Mouse (Mus musculus): ENCODE results near the gene Mdc1.
"Not testable (repeated sequence)": the region's sequence is repeated elsewhere in the genome, so short reads cannot be mapped to it uniquely, and the experiment has no call there.

The Mdc1 gene

DNA sequence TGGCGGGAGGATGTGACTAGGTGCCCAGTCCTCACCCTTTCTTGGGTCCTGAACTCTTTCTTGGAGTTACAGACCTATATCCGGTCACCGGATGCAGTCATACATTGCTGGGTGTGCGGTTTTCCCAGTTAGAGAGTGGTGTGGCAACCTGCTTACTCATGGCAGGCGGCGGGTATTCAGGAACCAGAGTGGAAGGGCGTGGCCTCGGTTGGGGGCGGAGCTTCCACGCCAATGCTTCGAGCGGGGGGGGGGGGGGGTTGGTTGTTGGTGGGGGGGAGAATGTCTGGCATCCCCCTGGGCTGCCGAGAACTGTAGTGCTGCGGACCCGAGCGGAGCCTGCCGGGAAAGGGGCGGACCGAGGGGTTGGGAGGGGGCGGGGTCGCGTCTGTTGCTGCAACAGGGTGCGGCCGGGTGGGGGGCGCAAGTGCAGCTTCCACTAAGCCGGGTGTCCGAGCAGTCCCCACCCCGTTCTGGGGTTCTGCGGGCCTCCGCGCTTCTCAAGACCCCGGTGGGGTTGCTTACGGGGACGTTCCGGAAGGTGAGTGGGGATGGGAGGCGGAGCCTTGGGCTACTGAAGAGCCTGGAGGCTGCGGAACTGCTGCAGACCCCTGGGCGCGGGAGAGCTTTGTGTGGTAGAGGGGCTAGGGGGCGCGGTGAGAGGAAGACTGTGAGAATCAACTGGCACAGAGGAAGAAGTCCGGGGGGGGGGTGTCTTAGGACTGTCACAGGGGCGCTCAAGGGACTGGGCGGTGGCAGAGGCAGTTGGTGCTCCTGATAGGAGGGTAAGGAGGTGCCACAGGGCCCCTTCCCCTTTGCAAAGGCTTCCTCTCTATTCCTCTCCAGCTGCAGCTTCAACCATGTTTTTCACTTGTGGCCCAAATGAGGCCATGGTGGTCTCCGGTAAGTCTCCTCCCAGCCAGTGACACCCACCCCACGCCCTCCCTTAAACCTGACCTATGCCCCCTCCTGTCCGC lies 18.1 kb upstream of the Mdc1 start, which contains the start of gene Flot1:
Gene Flot1, plus strand, starts transcription at position 267 of the 974 bp plus-strand sequence.
- DNase-seq (ENCODE audit: low spot score): no peak

DNA sequence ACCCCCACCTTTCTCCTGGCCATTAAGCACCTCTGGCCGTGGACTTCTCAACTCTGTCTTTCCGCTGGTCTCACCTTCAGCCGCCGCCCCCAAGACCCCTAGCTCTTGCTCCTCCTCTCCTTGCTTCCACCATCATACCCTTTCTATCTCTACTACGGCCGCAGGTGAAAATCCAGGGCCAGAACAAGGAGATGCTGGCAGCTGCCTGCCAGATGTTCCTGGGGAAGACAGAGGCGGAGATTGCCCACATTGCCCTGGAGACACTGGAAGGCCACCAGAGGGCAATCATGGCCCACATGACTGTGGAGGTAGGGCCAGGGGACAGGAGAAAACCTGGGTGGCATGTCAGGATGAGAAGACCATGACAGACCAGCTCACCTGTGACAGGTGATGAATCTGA lies 16.9 kb upstream of the Mdc1 start:
- DNase-seq (ENCODE audit: low spot score): no peak

DNA sequence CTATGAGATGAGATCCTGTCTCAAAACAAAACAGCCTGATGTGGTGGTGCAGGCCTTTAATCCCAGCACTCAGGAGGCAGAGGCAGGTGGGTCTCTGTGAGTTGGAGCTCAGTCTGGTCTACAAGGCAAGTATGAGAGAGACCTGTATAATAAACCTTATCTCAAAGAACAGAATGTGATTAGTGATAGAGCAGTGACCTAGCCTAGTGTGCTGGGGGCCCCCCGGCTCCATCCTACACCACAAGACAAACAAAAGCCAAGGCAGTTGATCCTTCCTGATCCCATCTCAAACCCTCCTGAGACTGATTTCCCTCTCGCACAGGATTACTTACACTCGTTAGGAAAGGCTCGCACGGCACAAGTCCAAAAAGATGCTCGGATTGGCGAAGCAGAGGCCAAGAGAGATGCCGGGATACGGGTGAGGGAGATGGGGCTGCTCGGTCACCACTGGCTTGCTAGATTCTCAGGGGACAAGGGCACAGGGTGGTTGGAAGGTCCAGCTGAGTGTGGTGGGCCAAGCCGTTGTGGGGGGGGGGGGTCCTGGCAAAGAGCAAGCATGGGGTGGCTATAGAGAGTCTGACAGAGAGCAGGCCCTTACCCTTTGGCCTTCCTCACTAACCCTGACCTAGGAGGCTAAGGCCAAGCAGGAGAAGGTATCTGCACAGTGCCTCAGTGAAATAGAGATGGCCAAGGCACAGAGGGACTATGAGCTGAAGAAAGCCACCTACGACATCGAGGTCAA lies 16.0 kb upstream of the Mdc1 start:
- no peak for DNase-seq (ENCODE audit: low spot score)

DNA sequence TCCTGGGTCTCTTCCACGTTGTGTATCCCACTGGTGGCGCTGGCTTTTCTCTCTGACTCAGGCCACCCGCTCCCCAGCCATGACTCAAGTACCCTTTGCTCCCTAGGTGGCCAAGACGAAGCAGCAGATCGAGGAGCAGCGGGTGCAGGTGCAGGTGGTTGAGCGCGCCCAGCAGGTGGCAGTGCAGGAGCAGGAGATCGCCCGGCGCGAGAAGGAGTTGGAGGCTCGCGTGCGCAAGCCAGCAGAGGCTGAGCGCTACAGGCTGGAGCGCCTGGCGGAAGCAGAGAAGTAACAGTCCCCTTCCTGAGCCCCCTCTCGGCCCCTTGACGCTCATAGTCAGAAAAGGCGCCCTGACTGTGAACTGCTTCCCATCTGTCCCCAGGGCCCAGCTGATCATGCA lies 11.6 kb upstream of the Mdc1 start:
- no peak for DNase-seq (ENCODE audit: low spot score)

DNA sequence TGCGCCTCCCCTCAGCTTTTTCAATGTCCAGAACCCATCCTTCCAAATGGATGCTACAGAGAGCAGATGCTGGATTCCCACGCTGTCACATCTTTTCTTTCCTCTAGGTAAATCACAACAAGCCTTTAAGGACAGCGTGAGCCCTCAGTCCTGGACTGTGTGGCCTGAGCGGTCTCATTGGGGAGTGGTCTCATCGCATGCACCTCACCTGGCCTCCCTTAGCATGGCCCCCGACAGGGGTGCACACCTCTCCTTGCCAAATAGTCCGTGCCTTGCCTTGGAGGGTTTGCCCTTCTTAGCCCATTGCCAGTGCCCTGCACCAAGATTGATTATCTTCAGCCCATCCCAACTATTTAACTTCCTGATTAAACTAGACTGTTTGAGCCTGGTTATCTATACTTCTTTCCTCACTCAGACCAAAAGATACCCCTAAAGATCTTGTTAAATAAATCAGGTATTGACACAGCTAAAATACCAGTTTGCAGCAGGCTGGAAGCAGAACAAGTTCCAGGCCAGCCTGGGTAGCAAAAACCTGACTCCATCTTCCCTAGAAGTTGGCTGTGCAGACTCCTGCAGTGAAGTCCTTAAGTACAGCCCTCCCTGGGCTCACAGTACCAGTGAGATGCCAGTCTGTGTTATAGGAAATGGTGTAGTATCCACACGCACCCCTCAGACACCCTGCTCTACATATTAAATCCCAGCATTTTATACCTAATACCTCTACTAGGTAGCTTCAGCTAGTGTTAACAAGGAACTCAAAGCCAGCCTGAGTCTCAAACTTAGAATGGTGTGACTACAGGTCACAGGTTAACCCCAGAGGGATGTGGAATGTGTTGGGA lies 8.7 kb upstream of the Mdc1 start:
- no peak for DNase-seq (ENCODE audit: low spot score)

DNA sequence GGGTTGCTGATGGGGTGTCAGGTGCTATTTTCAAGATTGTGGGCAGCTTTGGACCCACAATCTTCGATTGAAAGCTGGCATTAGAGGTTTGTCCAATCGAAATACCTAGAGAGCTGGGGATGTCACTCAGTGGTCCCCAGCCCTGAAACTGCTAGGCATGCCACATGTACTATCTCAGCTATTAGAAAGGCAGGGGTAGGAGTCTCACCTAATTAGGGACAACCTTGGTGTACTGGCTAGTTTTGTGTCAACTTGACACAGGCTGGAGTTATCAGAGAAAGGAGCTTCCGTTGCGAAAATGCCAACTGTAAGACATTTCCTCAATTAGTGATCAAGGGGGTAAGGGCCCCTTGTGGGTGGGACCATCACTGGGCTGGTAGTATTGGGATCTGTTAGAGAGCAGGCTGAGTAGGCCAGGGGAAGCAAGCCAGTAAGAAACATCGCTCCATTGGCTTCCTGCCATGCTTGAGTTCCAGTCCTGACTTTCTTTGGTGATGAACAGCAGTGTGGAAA lies 8.0 kb upstream of the Mdc1 start:
- DNase-seq (ENCODE audit: low spot score): no peak

DNA sequence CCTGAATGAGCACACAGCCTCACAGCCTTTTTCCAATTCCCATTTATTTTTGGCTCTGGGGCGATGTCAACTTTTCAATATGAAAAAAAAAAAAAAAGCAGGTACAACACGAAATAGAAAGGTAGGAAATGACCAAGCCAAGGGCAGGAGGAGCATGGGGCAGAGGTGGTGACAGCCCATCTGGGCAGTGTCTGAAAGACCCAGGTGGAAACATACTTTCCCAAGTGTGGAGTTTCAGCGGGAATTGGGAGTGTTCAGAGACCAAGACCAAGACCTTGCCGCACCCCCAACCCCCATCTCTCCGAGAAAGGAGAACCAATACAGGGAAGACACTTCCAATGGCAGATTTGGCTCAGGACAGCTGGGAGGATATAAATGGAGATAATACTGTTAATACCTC lies 7.4 kb upstream of the Mdc1 start:
- no peak for DNase-seq (ENCODE audit: low spot score)

DNA sequence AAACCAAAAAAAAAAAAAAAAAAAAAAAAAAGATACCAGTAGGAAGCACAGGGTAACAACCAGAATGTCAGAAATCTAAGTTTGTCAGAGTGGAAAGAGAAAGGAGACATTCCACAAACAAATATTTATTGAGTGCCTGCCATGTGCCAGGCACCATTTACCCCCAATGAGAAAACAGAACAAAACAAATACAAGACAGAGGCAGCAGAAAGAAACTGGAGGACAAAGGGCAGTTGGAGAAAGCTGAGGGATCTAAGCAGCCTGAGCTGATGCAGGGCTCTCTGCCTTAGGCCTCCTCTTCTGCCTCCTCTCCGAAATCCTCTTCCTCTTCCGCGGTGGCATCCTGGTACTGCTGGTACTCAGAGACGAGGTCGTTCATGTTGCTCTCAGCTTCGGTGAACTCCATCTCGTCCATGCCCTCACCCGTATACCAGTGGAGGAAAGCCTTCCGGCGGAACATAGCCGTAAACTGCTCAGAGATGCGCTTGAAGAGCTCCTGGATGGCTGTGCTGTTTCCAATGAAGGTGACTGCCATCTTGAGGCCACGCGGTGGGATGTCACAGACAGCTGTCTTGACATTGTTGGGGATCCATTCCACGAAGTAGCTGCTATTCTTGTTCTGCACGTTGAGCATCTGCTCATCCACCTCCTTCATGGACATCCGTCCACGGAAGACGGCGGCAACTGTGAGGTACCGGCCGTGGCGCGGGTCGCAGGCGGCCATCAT lies 6.5 kb upstream of the Mdc1 start:
- DNase-seq (ENCODE audit: low spot score): no peak

DNA sequence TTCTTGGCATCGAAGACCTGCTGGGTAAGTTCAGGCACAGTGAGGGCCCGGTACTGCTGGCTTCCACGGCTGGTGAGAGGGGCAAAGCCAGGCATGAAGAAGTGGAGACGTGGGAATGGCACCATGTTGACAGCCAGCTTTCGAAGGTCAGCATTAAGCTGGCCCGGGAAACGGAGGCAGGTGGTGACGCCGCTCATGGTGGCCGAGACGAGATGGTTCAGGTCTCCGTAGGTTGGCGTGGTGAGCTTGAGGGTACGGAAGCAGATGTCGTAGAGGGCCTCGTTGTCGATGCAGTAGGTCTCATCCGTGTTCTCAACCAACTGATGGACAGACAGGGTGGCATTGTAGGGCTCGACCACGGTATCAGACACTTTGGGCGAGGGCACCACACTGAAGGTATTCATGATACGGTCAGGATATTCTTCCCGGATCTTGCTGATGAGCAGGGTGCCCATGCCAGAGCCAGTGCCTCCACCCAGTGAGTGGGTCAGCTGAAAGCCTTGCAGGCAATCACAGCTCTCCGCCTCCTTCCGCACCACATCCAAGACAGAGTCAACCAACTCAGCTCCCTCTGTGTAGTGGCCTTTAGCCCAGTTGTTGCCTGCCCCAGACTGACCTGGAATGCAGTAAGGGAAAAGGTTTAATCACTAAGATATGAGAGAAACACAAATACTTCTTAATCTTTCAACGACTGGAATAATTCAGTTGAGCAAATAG lies 5.7 kb upstream of the Mdc1 start:
- no peak for DNase-seq (ENCODE audit: low spot score)

DNA sequence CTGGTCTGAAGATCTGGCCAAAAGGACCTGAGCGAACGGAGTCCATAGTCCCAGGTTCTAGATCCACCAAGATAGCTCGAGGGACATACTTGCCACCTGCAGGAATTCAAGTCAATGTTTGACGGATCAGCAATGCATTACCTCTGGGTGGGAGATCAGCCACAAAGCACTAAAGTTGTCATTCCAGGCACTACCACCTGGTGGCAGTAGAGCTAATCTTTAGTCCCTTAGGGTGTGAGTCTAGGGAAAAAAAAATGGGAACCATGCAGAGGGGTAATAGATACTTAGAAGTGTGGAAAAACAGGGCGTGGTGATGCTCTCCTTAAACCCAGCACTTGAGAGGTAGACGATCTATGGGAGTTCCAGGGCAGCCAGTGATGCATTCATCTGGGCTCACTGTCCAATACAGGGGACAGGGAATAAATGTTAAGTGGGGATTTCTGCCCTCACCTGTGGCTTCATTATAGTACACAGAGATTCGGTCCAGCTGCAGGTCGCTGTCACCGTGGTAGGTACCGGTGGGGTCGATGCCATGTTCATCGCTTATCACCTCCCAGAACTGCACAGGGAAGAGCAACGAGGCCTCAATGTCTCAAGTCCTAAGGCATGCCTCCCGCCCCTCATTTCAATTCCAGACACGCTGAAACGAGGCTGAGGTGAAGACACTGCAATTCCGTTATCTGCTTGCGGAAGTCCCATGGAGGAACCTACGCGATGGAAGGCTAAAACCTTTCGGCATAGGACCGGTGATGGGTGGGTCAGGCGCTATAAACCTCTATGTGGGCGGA lies 4.9 kb upstream of the Mdc1 start:
- peak; percentile 87 for DNase-seq (ENCODE audit: low spot score)

DNA sequence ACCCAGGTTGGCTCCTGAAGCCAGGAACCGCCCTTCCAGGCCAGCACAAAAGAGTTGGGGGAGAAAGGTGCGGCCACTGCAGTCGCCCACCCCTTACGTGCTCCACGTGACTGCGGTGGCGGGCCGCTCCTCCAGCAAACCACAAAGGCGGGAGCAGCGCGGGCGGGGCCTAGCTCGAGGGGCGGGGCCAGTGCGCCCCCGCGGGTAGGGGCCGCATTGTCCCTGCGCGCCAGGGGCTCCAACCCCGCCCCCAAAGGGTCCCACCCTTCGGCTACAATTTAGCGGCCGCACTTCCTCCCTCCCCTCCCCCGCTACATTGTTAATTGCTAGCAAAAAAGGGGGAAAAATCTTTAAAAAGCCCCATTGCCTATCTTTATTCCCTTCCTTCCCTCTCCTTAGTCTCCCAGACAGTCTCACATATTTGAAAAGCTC lies 4.3 kb upstream of the Mdc1 start:
- peak; percentile 75 for DNase-seq (ENCODE audit: low spot score)

DNA sequence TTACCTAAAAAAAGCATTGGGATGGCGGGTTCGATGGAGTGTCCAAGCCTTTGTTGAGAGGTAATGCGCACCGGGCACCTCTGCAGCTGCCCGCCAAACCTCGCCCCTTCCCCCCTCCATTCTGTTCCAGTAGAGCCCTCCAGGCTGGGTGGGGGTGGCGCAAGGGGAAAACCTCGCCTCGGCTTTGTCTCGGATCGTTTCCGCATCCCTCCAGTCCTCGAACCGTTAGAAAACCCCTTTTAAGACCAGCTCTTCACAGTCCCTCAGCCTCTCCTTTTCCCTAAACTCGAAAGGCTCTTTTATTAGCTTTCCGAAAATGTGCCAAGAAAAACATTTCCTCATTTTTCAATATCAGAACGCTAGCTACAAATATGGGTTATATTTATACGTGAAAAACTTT lies 3.8 kb upstream of the Mdc1 start:
- DNase-seq (ENCODE audit: low spot score): no peak

DNA sequence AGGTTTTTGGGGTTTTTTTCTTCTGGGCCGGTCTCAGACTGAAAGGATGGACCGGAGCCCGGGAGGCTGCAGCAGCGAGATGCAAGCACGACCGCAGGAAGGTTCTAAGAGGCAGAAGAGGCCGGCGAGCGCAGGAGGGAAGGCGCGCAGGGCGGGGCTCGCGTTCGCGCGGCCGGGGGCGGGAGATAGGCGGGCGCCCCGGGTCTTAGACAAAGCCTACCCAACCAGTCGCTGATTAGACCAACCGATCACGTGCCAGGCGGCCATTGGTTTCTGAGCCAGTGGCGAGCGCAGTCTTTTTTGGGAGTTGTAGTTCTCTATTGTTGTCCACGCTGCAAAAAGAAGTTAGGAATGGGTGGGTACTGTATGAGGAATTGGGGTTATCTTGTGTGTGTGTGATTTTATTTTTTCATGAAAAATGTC lies 3.2 kb upstream of the Mdc1 start, which contains the start of gene Tubb5:
Gene Tubb5, minus strand, starts transcription at position 185 of the 423 bp plus-strand sequence.
- DNase-seq (ENCODE audit: low spot score): peak; percentile 95

DNA sequence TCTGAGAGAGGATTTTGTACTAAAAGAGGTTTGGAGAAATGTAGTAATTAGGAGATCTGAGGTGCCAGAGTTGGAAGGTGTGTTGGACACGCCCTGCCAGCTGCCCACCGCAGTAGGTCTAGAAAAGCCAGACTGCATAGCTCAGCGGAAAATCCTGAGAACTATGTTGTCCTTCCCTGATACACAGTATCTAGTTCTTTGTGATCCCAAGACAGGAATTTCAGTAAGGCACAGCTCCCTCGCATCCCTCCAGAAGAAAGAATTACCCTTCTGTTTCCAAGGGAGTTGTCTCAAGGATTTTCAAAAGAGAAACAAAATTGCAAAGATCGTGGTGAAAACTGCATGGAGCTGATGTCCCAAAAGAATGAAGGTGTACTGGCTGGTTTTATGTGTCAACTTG lies 2.7 kb upstream of the Mdc1 start:
- DNase-seq (ENCODE audit: low spot score): no peak

DNA sequence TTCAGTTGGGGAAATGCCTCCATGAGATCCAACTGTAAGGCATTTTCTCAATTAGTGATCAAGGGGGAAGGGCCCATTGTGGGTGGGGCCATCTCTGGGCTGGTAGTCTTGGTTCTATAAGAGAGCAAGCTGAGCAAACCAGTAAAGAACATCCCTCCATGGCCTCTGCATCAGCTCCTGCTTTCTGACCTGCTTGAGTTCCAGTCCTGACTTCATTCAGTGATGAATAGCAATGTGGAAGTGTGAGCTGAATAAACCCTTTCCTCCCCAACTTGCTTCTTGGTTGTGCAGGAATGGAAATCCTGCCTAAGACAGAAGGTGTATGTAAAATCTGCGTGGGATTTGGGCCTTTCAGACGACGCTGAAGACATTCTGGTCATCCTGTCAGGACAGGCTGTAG lies 2.3 kb upstream of the Mdc1 start:
- not testable (repeated sequence) for DNase-seq (ENCODE audit: low spot score)

DNA sequence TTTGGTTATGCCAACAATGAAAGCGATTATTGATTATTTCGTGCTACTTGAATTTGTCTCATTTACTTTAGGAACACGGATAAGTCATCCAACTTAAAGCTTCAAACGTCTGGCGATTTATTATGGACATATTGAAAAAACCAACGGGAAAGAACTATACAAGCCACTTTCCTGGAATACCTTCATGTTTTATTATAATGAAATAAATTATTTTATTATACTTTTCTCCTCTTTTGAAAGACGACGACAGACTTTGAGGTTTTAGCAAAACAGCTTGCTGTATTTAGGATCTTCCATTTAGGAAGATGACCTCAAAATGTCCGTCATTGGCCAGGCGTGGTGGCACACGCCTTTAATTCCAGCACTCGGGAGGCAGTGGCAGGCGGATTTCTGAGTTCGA lies 754 bp upstream of the Mdc1 start:
- DNase-seq (ENCODE audit: low spot score): no peak

DNA sequence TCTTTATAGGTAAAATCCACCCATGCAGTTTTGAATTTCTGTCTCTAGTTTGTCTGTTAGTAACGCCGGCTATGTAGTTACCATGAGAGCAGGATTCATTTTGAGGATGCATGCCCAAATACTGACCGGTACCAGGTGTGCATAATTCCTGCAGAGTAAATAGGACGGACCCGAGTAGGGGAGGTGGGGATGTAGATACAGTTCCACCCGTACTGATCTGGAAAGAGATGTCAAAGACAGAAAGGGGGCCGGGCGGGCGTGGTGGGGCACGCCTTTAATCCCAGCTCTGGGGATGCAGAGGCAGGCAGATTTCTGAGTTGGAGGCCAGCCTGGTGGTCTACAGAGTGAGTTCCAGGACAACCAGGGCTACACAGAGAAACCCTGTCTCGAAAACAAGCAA lies 691 bp downstream of the Mdc1 start:
- no peak for DNase-seq (ENCODE audit: low spot score)

DNA sequence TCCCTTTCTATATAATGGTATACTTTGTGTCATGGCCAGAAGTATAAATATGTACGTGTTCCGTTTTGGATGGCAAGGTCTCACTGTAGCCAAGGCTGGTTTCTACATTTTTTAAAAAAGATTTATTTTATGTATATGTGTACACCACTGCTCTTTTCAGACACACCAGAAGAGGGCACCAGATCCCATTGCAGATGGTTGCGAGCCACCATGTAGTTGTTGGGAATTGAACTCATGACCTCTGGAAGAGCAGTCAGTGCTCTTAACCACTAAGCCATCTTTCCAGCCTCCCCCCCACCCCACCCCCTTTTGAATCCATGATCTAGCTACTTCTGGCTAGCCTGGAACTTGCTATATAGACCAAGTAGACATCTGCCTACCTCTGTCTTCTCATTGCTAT lies 2.2 kb downstream of the Mdc1 start:
- DNase-seq (ENCODE audit: low spot score): no peak

DNA sequence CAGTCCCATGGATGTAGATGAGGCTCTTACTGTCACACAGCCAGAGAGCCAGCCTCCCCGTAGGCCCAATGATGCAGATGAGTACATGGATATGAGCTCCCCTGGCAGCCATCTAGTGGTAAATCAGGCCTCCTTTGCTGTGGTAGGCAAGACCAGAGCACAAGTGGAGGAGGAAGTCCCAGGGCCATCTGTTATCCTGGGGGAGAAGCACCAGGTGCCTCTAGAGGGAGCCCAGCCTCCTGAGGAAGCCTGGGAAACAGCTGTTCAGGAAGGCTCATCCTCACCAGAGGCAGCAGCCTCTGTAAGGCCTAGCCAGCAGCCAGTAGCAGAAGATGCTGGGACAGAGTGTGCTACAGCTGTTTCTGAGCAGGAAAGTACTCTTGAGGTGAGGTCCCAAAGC lies 6.8 kb downstream of the Mdc1 start:
- DNase-seq (ENCODE audit: low spot score): no peak

DNA sequence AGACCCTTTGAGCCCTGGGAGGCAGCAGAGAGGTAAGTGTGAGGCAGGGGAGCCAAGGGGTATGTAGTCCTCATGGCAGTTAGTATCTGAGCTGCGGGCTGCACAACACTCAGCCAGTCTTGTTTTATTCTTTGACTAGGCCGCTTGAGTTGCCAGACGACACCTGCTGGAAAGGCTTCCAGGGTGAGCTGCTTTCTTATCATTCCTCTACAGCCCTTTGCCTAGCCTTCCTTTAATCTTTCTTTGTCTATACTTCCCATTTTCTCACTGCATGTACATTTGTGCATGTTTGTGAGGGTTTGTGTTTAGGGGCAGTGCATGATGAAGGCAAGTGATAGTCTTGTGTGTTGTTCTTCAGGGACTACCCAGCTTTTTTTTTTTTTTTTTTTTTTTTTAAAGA lies 9.7 kb downstream of the Mdc1 start:
- no peak for DNase-seq (ENCODE audit: low spot score)
